Mouse (Mus musculus) ES-Bruce4 (cell line): ENCODE measurements around the gene Etv6.

Experiments
- CTCF ChIP-seq: IDR thresholded peaks from one replicate; pipeline ENCODE4 v1.8.1; 2011; ENCODE audit warnings: low read depth, low read length
- EP300 ChIP-seq: IDR thresholded peaks from 2 replicates; pipeline ENCODE4 v1.6.1; 2011; ENCODE audit warnings: low read depth, low read length; ENCODE audit not compliant: insufficient read depth
- POLR2A ChIP-seq: IDR thresholded peaks from one replicate; pipeline ENCODE4 v1.8.1; 2011; ENCODE audit warnings: low read length; ENCODE audit not compliant: insufficient read depth

GRCm38 (mm10) chr6:134292404-134292803 lies 256.9 kb downstream of the Etv6 start:
- TF ChIP-seq CTCF (no peak), EP300 (no peak), POLR2A (no peak)
